Mouse (Mus musculus) NIH3T3 (cell line): Measurements from ENCODE around the gene S100a2.

Experiments used
- DNase-seq: peaks from one replicate; pipeline ENCODE4 v3.0.0-alpha.2; 2012; ENCODE audit warnings: low read depth

The S100a2 gene

DNA sequence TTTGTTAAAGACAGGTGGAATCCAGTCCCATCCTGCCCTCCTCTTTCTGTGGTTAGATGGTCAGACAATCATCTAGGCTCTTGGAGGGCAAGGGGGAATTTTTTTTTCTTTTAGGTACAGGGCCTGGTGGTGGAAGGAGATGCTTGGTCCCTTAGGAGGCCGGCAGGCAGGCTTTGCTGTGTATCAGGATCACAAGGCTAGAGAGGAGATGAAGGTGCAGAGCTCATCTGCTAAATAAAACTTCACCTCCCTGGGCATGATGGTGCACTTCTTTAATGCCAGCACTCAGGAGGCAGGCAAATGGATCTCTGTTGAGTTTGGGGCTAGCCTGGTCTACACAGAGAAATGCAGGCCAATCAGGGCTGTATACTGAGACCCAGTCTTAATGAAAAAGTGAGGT lies 25.9 kb downstream of the S100a2 start:
- DNase-seq: no peak

DNA sequence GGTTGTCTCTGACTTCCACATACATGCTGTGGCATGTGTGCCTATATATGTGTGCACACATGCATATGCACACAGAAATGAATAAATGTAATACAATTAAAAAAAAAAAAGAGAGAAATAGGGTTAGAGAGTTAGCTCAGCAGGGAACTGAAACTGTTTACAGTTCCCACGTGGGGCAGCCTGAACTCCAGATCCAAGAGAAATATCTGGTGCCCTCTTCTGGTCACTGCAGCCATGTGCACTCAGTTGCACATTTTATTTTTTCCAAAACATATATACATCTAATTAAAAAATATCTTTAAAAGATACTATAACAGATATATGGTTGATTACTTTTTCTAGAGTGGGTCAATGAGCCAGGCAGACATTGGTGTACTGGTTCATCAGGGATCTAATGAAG lies 27.5 kb downstream of the S100a2 start:
- DNase-seq: peak; percentile 68

DNA sequence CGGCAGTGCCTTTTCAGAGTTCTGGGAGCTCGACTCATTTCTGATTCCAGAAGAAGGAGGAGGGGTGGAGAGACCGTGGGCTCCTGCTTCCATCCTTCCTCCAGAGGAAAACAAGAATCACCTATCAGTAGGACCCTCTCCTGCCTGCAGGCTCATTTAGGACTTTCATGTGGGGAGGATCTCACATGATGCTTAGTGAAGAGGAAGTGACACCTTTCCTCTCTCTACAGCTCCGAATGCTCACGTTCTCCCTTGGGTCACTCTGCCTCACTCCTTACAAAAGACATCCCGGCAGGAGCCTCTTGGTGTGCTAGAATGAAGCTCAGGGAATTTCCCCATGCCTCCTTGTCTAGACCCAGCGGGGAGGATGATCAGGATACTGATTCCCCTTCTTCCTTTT lies 31.5 kb downstream of the S100a2 start:
- no peak for DNase-seq

DNA sequence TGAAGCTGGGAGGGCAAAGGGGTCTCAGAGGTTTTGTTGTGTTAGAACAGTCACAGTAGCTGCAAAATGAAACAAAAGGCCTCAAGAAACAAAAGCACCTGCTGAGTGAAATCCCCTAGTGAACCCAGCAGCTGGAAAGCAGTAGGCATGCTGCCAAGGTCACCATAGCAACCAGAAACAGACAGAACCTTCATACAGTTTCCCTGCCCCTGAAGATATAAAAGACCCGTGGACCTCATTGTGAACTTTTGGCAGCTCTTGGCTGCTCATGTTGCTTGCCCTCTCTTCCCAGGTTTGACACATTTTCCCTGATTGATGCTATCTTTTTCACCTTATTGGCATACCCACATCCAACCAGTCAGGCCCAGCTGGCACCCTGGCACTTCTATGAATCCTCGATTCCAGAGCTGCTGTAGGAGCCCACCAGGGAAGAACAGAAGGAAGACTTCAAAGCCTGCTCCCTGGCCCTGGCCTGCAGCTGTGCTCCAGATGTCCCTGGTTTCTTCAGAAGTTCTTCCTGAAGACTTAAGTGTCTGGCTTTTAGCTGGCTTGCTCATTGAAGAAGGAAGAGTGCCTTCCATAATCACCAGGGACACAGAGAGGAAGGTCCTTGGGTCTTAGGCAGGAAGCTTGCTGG lies 33.5 kb downstream of the S100a2 start:
- DNase-seq: peak; percentile 56

DNA sequence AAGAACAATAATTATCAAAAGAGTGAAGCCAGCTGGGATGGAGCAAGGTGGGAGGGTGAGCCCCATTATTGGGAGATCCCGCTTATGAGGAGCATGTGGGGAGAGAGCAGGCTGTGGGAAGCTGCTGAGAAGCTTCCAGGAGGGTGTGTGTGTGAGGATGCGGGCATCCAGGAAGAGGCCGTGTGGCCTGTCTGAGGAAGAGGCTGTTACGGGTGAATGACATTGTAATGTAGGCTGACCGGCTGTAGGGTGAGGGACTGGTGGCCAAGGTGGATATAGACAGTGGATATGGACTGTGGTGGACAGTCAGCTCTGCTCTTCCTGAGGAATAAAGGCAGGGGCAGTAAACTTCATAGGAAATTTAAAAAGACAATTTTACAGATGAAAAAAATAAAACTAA lies 35.4 kb downstream of the S100a2 start:
- no peak for DNase-seq

DNA sequence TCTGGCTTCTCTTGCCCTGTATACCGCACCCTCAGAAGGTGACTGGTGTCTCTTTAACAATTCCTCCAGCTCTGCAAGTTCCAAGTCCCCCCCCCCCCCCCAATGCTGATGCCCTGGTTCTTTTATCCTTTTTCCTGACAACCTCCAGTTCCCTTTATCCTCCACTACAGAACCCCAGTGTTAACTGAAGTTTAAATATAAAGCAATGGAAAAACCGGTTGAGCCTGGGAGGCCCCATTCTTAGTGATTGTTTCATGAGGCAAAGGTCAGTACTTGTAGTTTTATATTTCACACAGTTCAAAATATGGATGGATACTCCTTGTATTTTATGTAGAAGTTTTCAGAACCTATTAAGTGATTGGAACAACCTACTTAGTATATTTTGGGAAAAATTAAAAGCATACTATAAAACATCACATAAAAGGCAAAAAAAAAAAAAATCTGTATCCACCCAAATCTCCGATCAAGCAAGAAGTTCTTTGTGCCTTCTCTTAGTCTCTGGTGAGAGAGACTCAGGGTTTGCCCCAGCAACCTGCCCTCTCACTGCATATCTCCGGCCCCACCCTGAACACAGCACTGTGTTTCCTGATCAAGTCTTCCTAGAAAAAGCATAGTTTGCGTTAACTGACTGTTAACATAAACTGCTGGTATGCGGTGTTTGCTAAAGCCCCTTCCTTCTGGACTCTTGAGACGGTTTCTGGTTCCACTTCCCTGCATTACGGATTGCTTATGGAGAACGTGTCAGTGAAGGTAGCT lies 36.4 kb downstream of the S100a2 start:
- DNase-seq: no peak

DNA sequence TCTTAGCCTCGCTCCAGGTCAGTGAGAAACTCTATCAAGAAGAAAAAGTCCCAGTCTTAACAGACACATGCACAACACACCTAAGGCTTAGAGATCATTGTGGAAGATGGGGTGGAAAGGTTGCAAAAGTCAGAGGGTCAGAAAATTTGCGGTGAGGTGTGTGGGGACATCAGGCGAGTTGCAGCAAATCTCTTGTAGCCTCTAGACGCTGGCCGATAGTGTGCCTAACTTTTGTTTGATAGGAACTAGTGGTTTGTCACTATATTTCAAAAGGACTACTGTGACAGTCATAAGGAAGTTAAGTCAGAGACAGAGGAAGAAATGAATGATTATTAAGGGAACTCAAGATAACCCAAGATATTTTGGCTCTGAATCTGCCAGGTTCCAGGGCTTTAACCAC lies 37.3 kb downstream of the S100a2 start:
- no peak for DNase-seq

DNA sequence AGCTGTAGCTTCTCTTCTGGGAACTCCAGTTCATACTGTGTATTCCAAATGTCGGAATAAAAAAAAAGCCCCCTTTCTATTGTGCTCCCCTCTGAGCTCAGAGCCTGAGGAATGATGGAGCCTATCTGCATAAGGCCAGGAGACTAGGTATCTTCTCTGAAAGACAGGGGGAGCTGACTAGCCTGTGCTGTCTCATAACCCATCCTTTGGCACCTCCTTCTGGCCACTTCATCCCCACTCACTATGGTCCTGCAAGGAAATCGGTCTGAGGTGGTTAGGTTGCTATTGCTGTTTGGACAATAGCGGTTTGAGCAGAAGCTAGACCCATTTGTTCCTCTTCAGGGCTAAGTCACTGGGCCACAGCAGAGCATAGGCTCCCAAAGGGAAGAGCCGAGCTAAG lies 37.8 kb downstream of the S100a2 start:
- peak; percentile 80 for DNase-seq

DNA sequence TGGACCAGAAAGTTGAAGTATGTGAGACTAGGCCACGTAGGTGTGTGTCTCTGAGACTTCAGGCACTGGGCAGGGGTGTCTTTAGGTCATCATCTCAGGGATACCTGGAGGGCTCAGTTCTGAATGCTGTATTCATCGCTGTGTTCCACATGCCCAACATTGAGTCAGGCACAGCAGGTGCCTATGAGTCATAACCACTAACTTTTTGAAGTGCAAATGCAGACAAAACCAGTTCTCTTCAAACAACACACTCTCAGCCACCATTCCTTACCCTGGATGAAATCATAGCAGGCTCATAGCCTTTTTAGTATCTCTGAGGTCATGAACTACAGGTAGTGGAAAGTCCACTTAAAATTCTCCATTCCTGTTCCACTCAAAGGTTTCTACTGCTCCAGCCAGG lies 39.3 kb downstream of the S100a2 start:
- no peak for DNase-seq

DNA sequence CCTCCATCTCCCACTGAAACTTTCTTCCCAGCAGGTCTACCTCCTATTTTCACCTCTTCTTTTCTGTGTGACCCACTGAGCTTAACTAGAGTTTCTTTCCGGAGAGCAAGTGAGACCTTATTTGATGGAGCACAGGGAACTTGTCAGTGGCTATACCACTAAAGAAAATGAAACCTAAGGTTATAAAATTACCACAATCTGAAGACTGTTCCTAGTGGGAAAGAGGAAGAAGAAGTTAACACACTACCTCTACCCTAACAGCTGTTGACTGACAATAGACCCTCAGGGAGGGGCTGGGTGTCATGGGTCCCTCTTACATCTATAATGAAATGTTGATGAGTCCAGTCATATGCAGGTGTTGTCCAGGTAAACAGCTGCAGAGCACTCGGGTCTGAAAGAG lies 41.9 kb downstream of the S100a2 start:
- DNase-seq: no peak

DNA sequence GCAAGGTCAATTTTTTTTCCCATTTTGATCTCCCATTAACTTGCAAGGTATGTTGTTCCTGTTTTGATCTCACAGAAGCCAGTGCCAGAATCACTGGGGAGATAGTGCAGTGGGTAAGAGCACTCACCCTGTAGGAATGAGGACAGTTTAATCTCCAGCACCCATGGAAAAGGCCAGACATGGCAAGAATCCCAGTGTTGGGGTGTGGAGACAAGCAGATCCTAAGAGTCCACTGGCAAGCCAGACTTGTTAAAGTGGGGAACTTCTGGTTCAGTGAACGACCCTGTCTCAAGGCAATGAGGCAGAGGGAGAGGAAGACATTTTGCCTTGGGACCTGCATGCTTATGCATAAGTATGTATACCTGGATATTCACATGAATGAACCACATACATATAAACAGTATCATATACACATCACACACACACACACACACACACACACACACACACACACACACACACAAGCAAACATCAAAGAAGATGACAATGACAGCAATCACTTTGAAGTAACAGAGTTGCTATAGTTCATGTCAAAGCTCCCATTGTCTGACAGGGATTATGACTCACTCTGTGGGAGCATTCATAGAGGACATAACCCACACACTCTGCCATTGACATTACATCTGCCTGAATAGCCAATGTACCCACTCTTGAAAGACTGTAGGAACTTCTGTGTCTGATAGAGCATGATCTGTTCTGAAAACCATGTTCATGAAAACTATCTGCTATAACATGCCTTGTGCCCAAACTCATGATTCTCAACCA lies 48.6 kb downstream of the S100a2 start:
- peak; percentile 31 for DNase-seq

DNA sequence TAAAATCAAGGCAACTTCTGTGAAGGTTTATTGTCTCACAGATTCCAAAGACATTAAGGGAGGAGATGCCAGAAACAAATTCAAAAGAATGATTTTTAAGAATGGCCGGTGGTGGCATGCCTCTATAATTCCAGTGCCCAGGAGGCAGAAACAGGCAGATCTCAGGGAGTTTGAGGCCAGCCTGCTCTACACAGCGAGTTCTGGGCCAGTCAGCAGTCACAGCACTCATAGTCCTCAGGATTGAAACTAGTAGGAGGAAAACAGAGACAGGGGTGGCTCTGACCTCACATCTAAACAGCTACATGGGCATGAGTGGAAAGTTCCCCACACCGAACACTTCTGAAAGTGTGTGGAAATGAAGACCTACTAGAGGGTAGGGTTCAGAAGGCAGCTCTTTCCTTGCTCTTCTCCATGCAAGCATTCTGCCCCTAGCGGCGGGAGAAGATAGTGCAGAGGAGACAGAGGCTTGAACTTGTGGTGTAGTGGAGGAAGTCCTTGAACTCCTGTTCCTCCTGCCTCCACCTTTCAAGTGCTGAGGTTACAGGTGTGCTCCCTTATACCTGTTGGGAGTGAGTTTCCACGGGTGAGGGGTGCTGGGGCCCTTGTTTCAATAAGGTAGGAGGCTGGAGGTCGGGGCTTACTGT lies 49.6 kb downstream of the S100a2 start:
- peak; percentile 28 for DNase-seq

DNA sequence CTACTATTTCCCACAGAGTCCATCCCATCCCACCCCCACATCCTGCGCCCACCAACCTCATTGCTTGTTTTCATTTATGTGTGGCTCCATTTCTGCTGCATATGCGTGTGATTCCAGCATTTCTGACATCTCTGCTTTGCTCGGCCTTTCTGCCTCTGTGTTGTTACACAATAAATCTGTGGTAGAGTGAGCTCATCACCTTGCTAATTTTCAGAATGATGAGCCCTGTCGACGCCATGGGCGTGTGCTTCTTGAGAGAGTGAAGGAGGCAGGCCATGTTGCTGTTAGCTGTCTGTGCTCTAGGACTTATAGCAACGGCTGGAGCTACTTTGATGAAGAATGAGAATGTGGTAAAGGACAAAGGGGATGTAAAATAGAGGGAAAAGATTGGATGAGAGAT lies 50.9 kb downstream of the S100a2 start:
- peak; percentile 65 for DNase-seq
